Mouse (Mus musculus) layer of hippocampus, adult 11-12 months (tissue): ENCODE measurements around the gene Klk11.

Source experiments
- DNase-seq: peaks from one replicate; pipeline ENCODE4 v3.0.0; 2022; ENCODE audit warnings: low spot score

Gene Klk11

DNA sequence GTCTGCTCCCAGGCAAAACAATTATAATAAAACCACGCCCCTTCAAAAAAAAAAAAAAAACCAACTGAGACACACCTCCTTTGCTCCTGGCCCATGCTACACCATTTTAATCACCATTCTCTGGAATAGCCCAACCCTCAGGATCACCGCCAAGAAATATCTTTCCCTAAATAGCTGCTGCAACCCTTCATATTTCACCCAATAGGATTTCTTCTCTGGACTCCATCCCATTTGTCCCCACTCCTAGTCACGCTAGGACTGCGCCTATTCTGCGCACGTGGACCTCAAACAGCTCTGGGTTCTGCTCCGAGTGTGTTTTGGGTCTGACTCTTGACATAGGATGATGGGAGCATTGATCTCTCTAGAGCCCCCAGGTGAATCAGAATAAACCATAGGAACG, 22.0 kb downstream of the Klk11 start:
- DNase-seq = no peak

DNA sequence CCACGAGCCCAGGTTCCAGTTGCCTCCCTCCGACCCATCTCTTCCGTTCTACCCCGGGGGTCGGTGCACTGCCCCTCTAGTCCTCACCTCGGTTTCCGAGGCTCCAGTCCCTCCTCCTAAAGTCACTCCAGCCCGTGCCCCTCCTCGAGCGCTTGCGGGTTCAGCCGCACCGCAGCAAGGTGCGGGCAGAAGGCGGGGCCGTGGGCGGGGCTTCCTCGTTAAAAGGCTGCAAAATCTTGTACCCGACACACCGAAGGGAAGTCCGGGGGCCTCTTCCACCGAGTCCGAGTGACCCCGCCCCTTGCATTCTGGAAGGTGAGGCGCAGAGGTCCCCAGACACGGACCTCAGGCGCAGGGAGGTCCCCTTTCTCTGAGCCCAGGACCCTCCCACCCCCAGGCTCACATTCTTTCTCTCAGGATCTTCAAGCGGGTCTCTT, 22.9 kb downstream of the Klk11 start, which contains the start of gene Klk8:
Gene Klk8, plus strand, starts transcription at position 245 of the 437 bp plus-strand sequence.
- DNase-seq = no peak

DNA sequence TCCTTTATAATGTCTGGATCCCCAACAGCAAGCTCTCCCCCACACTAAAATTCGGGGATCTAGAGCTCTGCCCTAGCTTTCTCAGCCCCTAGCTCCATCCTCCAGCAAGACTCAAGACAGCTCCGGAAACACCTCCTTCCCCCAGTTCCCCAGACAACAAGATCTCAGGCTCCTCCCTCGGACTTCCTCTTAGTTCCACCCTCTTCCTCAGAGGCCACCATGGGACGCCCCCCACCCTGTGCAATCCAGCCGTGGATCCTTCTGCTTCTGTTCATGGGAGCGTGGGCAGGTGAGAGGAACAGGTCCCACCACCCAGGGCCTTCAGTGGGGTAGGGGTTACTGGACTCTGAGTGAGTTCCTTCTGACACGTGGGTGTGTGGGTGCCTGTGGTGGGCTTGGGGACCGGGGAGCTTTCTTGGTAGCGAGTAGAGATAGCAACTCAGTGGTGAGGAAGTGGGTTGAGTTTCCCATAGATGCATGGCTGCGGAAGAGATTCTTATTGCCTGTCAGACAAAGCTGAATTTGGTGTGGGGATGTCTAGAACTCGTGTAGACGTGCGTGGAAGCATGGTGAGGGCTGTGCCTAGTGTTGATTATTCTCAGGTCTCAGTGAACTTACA, 23.5 kb downstream of the Klk11 start:
- no peak for DNase-seq

DNA sequence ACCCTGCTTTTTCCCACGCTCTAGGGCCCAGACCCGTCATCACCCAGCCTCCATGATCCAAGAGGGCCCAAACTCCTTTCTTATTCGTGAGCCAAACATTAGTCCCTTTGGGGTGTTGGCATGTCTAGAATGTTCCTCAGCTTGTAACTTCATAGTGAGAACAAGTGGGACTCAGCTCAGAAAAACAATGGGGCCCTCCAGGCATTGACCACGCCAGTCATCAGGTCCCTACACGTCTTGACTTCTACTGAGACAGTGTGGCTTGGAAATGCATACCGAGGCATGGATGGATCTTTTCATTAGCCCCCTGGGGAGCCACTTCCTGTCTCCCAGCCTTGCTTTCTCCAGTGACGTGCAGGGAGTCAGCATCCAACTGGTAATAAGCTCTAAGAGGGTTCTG, 25.5 kb downstream of the Klk11 start:
- DNase-seq = no peak

DNA sequence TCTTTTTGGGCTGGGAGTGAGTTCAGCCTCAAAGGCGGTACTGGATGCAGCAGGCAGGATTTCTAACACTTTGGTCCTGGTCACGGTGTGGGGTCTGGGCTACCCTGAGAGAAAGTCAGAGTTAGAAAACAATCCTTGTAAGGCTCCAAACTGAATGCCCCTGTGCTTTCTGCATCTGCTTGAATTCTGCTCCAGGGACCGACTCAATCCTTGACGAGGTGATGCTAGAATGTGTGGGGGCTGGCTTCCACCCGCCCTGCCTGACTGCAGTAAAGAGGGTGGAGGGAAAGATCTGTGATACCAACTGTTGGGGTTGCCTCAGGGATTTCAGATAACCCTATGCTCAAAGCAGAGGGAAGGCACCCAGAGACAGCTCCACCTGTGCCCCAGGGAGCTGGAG, 36.6 kb downstream of the Klk11 start, which contains the start of gene Klk7:
Gene Klk7, plus strand, starts transcription at position 301 of the 400 bp plus-strand sequence.
- DNase-seq = no peak

DNA sequence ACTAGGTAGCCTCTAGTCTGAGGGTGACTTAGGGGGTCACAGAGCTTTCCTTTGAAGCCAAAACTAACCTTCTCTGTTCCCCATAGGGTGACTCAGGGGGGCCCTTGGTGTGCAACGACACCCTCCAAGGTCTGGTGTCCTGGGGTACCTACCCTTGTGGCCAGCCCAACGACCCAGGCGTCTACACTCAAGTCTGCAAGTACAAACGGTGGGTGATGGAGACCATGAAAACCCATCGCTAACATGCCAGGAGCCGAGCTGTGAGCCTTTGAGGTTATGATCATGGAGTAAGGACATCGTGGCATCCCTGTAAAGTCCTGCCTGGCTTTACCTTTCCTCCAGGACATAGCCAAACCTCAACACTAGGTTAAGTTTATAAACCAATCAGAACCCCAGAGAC, 40.8 kb downstream of the Klk11 start:
- DNase-seq = no peak

DNA sequence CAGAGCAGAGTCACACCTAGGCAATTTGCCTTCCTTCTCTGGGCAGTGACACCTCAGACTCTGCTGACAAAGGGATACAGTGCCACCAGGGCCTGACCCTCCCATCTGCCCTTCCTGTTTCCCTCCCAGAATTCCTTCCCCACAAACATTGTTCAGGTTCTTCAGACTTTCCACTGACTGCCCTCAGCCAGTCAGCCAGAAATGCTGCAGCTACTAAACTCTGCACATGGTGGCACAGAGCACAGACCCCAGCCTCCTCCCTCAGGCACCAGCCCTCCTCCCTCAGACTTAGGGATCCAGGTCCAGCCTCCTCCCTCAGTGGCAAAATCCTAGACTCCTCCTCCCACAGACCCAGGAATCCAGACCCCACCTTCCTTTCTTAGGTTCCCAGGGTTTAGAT, 42.3 kb downstream of the Klk11 start:
- DNase-seq = no peak

DNA sequence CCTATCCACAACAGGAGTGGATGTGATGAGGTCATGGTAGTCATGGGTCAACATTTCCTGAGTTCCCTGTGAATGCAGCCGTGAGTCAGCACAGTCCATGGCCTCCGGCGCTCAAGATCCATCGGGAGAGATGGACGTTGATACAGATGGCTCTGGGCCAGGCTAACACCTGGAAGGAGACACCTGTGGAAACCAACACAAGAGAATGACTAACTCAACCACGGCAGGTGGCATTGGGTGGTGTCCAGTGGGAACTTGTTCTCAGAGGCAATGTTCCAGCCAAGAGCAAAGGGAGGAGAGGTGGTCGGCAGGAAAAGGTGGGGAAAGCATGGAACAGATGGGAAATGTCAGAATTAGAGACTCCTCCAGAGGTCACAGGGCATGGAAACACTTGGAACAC, 47.2 kb downstream of the Klk11 start:
- DNase-seq = no peak

DNA sequence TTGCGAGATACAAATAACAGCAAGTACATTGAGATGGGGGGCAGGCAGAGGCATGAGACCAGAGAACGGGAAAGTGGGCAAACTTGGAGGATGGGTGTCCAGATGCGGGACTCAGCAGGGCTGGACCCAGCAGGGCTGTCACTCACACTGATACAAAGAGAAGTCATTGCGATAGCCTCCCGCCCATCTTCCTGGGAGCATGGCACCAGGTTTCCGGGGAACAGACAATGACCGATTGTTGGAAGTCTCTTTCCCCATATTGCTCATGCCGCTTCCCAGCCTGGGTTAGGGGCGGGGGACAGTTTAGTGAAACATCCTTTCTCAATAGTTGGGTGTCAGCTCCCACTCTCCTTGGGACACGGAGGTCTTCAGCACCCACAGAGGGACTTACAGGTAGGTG, 49.8 kb downstream of the Klk11 start, which contains the start of gene Klk6:
Gene Klk6, plus strand, starts transcription at position 301 of the 400 bp plus-strand sequence.
- DNase-seq = no peak

DNA sequence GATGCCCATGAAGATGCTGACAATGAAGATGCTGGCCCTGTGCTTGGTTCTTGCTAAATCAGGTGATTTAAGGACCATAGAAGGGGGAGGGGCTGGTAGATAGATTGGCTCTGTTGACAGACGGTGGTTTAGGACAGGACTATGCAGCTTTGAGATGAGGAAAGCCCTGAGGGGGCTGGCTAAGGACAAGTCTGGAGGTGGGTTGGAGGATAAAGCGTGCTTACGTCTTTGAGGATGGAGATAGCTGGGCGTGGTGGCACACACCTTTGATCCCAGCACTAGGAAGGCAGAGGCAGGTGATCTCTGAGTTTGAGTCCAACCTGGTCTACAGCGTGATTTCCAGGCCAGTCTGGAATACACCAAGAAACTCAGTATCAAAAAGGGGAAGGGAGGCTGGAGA, 51.7 kb downstream of the Klk11 start:
- DNase-seq = no peak

DNA sequence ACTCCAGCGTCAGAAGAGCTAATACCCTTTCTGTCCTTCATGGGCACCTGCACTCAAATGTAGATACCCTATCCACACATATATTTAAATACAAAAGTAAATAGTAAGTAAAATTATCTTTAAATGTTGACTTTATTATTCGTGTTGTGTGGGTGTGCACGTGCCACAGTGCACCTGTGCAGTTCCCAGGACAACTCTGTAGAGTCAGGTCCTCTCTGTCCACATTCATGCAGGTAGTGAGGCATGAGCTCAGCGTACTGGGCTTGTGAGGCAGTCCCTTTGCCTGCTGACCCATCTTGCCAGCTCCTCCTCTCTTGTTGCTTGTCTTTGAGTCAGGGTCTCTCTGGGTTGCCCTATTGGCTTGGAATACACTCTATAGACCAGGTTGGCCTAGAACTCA, 53.3 kb downstream of the Klk11 start:
- no peak for DNase-seq
